Mouse (Mus musculus) C2C12 (cell line): Measurements from ENCODE around the gene 1700019A02Rik. TPM values are rescaled to one million over a fixed set of nuclear protein-coding genes. Genes with fewer than 3 reads are reported as not detected.

ENCODE experiments used
- H3K27me3 ChIP-seq: one replicate; pipeline ENCODE4 v1.6.1; 2011; ENCODE audit not compliant: control insufficient read depth, insufficient read depth, insufficient read length
- H3K36me3 ChIP-seq: one replicate; pipeline ENCODE4 v1.6.1; 2011; ENCODE audit not compliant: control insufficient read depth, insufficient read depth
- H3K4me3 ChIP-seq: one replicate; pipeline ENCODE4 v1.5.1; 2011; ENCODE audit warnings: mild to moderate bottlenecking, control low read depth; ENCODE audit not compliant: poor library complexity, insufficient read depth, severe bottlenecking
- H3K79me2 ChIP-seq: one replicate; pipeline ENCODE4 v1.6.1; 2011; ENCODE audit not compliant: control insufficient read depth, insufficient read depth
- H3K79me3 ChIP-seq: one replicate; pipeline ENCODE4 v1.6.1; 2011; ENCODE audit warnings: low read depth, control low read depth
- H3ac ChIP-seq: one replicate; pipeline ENCODE3; 2011; ENCODE audit warnings: low read depth; ENCODE audit not compliant: control insufficient read depth, insufficient read length
- CEBPB ChIP-seq: IDR thresholded peaks from one replicate; pipeline ENCODE4 v1.6.1; 2011; ENCODE audit warnings: low read depth, mild to moderate bottlenecking, control low read depth, moderate library complexity
- CTCF ChIP-seq: IDR thresholded peaks from one replicate; pipeline ENCODE4 v1.5.1; 2011; ENCODE audit not compliant: control insufficient read depth, insufficient read depth, insufficient read length
- FOSL1 ChIP-seq: IDR thresholded peaks from one replicate; pipeline ENCODE4 v1.8.0; 2011; ENCODE audit warnings: mild to moderate bottlenecking, low read length; ENCODE audit not compliant: poor library complexity, insufficient read depth, severe bottlenecking
- MAX ChIP-seq: IDR thresholded peaks from one replicate; pipeline ENCODE4 v1.6.1; 2011; ENCODE audit warnings: mild to moderate bottlenecking, control low read depth
- MYOD1 ChIP-seq: IDR thresholded peaks from one replicate; pipeline ENCODE4 v1.6.1; 2011; ENCODE audit warnings: low read depth; ENCODE audit not compliant: control insufficient read depth, insufficient read length
- MYOG ChIP-seq: IDR thresholded peaks from one replicate; pipeline ENCODE4 v1.6.1; 2011; ENCODE audit not compliant: control insufficient read depth, insufficient read length; ENCODE audit errors: extremely low read depth
- USF1 ChIP-seq: IDR thresholded peaks from one replicate; pipeline ENCODE4 v1.6.1; 2011; ENCODE audit warnings: low read depth, mild to moderate bottlenecking, control low read depth, moderate library complexity
- polyA plus RNA-seq: library from polyadenylated mRNA; unstranded; fragments of >200 nt; fragmentation: generic; extraction: Trizol; gene quantifications from one replicate; pipeline ENCODE4 v1.2.1, GENCODE M21; 2012; ENCODE audit warnings: missing spikeins

The 1700019A02Rik gene
- polyA plus RNA-seq, 1 experiment, result not detected

DNA sequence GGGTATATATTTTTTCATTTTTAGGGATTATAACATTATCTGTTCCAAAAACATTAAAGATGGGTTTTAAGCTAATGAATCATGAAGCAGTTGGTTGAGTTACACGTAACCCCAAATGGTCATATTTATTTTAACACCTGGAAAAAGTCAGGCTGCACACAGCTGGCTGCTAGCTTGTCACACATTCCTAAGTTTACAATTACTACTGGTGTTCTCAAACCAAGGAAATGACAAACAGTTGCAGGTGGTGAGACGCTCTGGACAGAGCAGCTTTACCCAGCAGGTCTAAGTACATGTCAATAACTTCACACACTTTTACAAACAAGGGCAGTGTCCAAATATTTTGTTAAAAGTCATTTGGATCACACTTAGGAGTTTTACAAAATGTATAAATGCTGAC, 64.4 kb downstream of the 1700019A02Rik start:
- no peak for TF ChIP-seq USF1
- TF ChIP-seq CEBPB, result no peak
- no peak for TF ChIP-seq MAX
- no peak for TF ChIP-seq FOSL1
- TF ChIP-seq MYOD1, result no peak
- TF ChIP-seq CTCF, result no peak
- TF ChIP-seq MYOG, result no peak

DNA sequence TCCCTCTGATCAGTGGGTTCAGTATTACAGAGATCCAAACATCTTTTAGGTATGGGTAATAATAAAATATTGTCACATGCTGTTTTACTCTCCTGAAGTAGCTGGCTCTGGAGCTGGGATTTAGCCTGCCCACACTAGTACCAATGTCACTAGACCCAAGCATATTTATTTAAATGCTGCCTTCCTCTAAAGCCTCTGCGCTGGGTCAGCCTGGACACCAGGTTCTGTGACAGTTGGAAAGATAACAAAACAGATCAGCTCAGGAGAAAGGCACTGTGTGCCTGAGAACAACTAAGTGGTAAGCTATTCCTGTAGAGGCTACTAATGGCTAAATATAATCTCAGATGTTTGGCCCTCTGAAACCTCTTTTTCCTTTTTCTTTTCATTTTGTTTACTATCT, 76.9 kb downstream of the 1700019A02Rik start:
- no peak overlapping the region for H3K4me3 ChIP-seq
- H3K36me3 ChIP-seq, result no peaks in the 10 kb centered on the region
- no peak overlapping the region for H3ac ChIP-seq
- H3K79me2 ChIP-seq, result no peaks in the 10 kb centered on the region
- no peaks in the 10 kb centered on the region for H3K27me3 ChIP-seq
- TF ChIP-seq MAX, result no peak
- TF ChIP-seq FOSL1, result no peak
- TF ChIP-seq CTCF, result no peak
- no peak for TF ChIP-seq USF1
- TF ChIP-seq MYOD1, result no peak
- no peak for TF ChIP-seq MYOG
- TF ChIP-seq CEBPB, result no peak
- no peaks in the 10 kb centered on the region for H3K79me3 ChIP-seq

More for the DNA sequence above, 64.4 kb downstream of the 1700019A02Rik start:
- Histone ChIP-seq H3K4me3 (no peak overlapping the region), H3K36me3 (no peaks in the 10 kb centered on the region), H3K79me3 (no peaks in the 10 kb centered on the region), H3K27me3 (no peaks in the 10 kb centered on the region), H3K79me2 (no peaks in the 10 kb centered on the region), H3ac (no peak overlapping the region)

Other genes starting within 250 kb of the 1700019A02Rik start
- not detected for gene 1700019D03Rik, start 167.5 kb downstream of the 1700019A02Rik start, polyA plus RNA-seq
- gene Mstn, start 126.0 kb downstream of the 1700019A02Rik start, polyA plus RNA-seq, result not detected
- 2.1 TPM for gene Pms1, start 109.4 kb upstream of the 1700019A02Rik start, polyA plus RNA-seq
- 9.3 TPM for gene Ormdl1, start 109.5 kb upstream of the 1700019A02Rik start, polyA plus RNA-seq
- gene Gm28778, start 109.5 kb upstream of the 1700019A02Rik start, polyA plus RNA-seq, result not detected
- 6.2 TPM for gene Osgepl1, start 126.0 kb upstream of the 1700019A02Rik start, polyA plus RNA-seq
- not detected for gene Asdurf, start 165.0 kb upstream of the 1700019A02Rik start, polyA plus RNA-seq
- 0.09 TPM for gene Gm28551, start 165.0 kb upstream of the 1700019A02Rik start, polyA plus RNA-seq
- 31.9 TPM for gene Asnsd1, start 165.1 kb upstream of the 1700019A02Rik start, polyA plus RNA-seq